Mouse (Mus musculus) heart, embryonic 13.5 days (tissue): ENCODE data around the gene Rab3gap1. TPM values are rescaled to one million over a fixed set of nuclear protein-coding genes. Genes with fewer than 3 reads are reported as not detected.

Experiments used
- ATAC-seq: fragments of 200-750 bp; cut with Nextera tagmentation; 2 replicates; pipeline ENCODE4 v1.8.0; 2017; ENCODE audit warnings: moderate TSS enrichment; ENCODE audit not compliant: insufficient number of reproducible peaks, low FRiP score, low TSS enrichment; ENCODE audit errors: extremely low read depth
- H3K27ac ChIP-seq: fragments of 300-500 bp; sonication (generic); replicated peaks from 2 replicates; pipeline ENCODE4 v1.5.1; 2015; ENCODE audit warnings: moderate library complexity, mild to moderate bottlenecking, inconsistent platforms
- H3K27me3 ChIP-seq: fragments of 300-500 bp; sonication (generic); replicated peaks from 2 replicates; pipeline ENCODE4 v1.6.1; 2015; ENCODE audit warnings: mild to moderate bottlenecking, inconsistent platforms
- H3K36me3 ChIP-seq: fragments of 300-500 bp; sonication (generic); 2 replicates; pipeline ENCODE4 v1.6.1; 2015; ENCODE audit warnings: mild to moderate bottlenecking, inconsistent platforms
- H3K4me1 ChIP-seq: fragments of 300-500 bp; sonication (generic); 2 replicates; pipeline ENCODE4 v1.6.1; 2015; ENCODE audit warnings: inconsistent platforms
- H3K4me2 ChIP-seq: fragments of 300-500 bp; sonication (generic); 2 replicates; pipeline ENCODE4 v1.6.1; 2015; ENCODE audit warnings: inconsistent platforms, mild to moderate bottlenecking, moderate library complexity
- H3K4me3 ChIP-seq: fragments of 300-500 bp; sonication (generic); 2 replicates; pipeline ENCODE4 v1.5.1; 2015; ENCODE audit warnings: moderate library complexity, mild to moderate bottlenecking, inconsistent platforms
- H3K9ac ChIP-seq: fragments of 300-500 bp; sonication (generic); 2 replicates; pipeline ENCODE4 v1.6.1; 2015; ENCODE audit warnings: inconsistent platforms, mild to moderate bottlenecking, moderate library complexity
- H3K9me3 ChIP-seq: fragments of 300-500 bp; sonication (generic); 2 replicates; pipeline ENCODE4 v1.6.1; 2016; ENCODE audit warnings: inconsistent platforms
- WGBS: fragments of 180-500 bp; shearing (Covaris S2); methylation state at CpG from one replicate; pipeline ENCODE4 v1.1.7; 2015; ENCODE audit warnings: mixed read lengths; 5-methylcytosine and 5-hydroxymethylcytosine counted together
- polyA plus RNA-seq: library from polyadenylated mRNA; unstranded; fragments of >200 nt; fragmentation: Nextera tagmentation; extraction: Ambion mirVana; gene quantifications from 2 replicates; pipeline ENCODE4 v1.2.1, GENCODE M21; 2015

Rab3gap1 gene
- polyA plus RNA-seq, 1 experiment from 2014 or later, result 21.7 TPM

- 36% methylated on average over 7 of the region's 7 CpGs for WGBS
- H3K36me3 ChIP-seq, result peaks cover 28% of the 10 kb centered on the region
- no peaks in the 10 kb centered on the region for H3K27me3 ChIP-seq
- H3K27ac ChIP-seq, result peak overlapping the region; percentile 73
- H3K9ac ChIP-seq, result no peak overlapping the region
- ATAC-seq, result no peak
- H3K4me2 ChIP-seq, result peak overlapping the region; percentile 19; the same call in 1 of the 2 replicates
- no peak overlapping the region for H3K4me3 ChIP-seq
- no peaks in the 10 kb centered on the region for H3K9me3 ChIP-seq
- peaks cover 31% of the 10 kb centered on the region for H3K4me1 ChIP-seq
Observed at GRCm38 (mm10) chr1:127959312-127959718, 90.7 kb downstream of the Rab3gap1 start.

- WGBS, result 80% methylated on average over 1 of the region's 1 CpGs
- ATAC-seq, result no peak
Observed at GRCm38 (mm10) chr1:127961140-127961539, 92.6 kb downstream of the Rab3gap1 start.

GRCm38 (mm10) chr1:127963326-127963725 is 94.8 kb downstream of the Rab3gap1 start:
- no peak overlapping the region for H3K9ac ChIP-seq
- 71% methylated on average over 3 of the region's 3 CpGs for WGBS
- peaks cover 22% of the 10 kb centered on the region; the same call in 1 of the 2 replicates for H3K36me3 ChIP-seq
- H3K27ac ChIP-seq, result no peak overlapping the region
- H3K9me3 ChIP-seq, result no peaks in the 10 kb centered on the region
- H3K4me1 ChIP-seq, result peaks cover 41% of the 10 kb centered on the region
- H3K27me3 ChIP-seq, result no peaks in the 10 kb centered on the region
- ATAC-seq, result no peak
- H3K4me2 ChIP-seq, result no peak overlapping the region
- H3K4me3 ChIP-seq, result no peak overlapping the region

More at GRCm38 (mm10) chr1:127961140-127961539, 92.6 kb downstream of the Rab3gap1 start:
- Histone ChIP-seq H3K27ac (no peak overlapping the region), H3K9me3 (no peaks in the 10 kb centered on the region), H3K4me1 (peaks cover 41% of the 10 kb centered on the region), H3K4me3 (no peak overlapping the region), H3K9ac (no peak overlapping the region), H3K36me3 (peaks cover 26% of the 10 kb centered on the region), H3K4me2 (no peak overlapping the region), H3K27me3 (no peaks in the 10 kb centered on the region)

GRCm38 (mm10) chr1:127970870-127971269 is 102.3 kb downstream of the Rab3gap1 start:
- H3K9me3 ChIP-seq, result no peaks in the 10 kb centered on the region
- no peak overlapping the region for H3K4me3 ChIP-seq
- ATAC-seq, result no peak
- WGBS, result 74% methylated on average over 4 of the region's 4 CpGs
- H3K4me1 ChIP-seq, result no peaks in the 10 kb centered on the region
- H3K27me3 ChIP-seq, result no peaks in the 10 kb centered on the region
- H3K9ac ChIP-seq, result no peak overlapping the region
- no peak overlapping the region for H3K27ac ChIP-seq
- peaks cover 19% of the 10 kb centered on the region for H3K36me3 ChIP-seq
- H3K4me2 ChIP-seq, result no peak overlapping the region

- peaks cover 19% of the 10 kb centered on the region for H3K36me3 ChIP-seq
- H3K9ac ChIP-seq, result no peak overlapping the region
- H3K4me2 ChIP-seq, result no peak overlapping the region
- no peaks in the 10 kb centered on the region for H3K27me3 ChIP-seq
- no peaks in the 10 kb centered on the region for H3K9me3 ChIP-seq
- ATAC-seq, result no peak
- H3K4me1 ChIP-seq, result no peaks in the 10 kb centered on the region
- WGBS, result 82% methylated on average over 4 of the region's 4 CpGs
- no peak overlapping the region for H3K27ac ChIP-seq
- H3K4me3 ChIP-seq, result no peak overlapping the region
Observed at GRCm38 (mm10) chr1:127974082-127974481, 105.5 kb downstream of the Rab3gap1 start.

- 68% methylated on average over 2 of the region's 2 CpGs for WGBS
- H3K4me3 ChIP-seq, result no peak overlapping the region
- no peak overlapping the region for H3K4me2 ChIP-seq
- H3K27ac ChIP-seq, result no peak overlapping the region
- peaks cover 11% of the 10 kb centered on the region; the same call in 1 of the 2 replicates for H3K36me3 ChIP-seq
- H3K27me3 ChIP-seq, result no peaks in the 10 kb centered on the region
- no peaks in the 10 kb centered on the region for H3K9me3 ChIP-seq
- H3K9ac ChIP-seq, result no peak overlapping the region
- H3K4me1 ChIP-seq, result no peaks in the 10 kb centered on the region
- no peak for ATAC-seq
Observed at GRCm38 (mm10) chr1:127975676-127976075, 107.1 kb downstream of the Rab3gap1 start.

GRCm38 (mm10) chr1:127976106-127976505 is 107.5 kb downstream of the Rab3gap1 start:
- Histone ChIP-seq H3K9ac (no peak overlapping the region), H3K27me3 (no peaks in the 10 kb centered on the region), H3K4me1 (no peaks in the 10 kb centered on the region), H3K4me3 (no peak overlapping the region), H3K4me2 (no peak overlapping the region), H3K9me3 (no peaks in the 10 kb centered on the region), H3K27ac (no peak overlapping the region), H3K36me3 (peaks cover 8% of the 10 kb centered on the region; the same call in 1 of the 2 replicates)
- ATAC-seq, result no peak
- WGBS, result 81% methylated on average over 6 of the region's 6 CpGs

- 88% methylated on average over 1 of the region's 1 CpGs for WGBS
- no peak overlapping the region for H3K4me3 ChIP-seq
- no peak overlapping the region for H3K27ac ChIP-seq
- no peaks in the 10 kb centered on the region for H3K4me1 ChIP-seq
- no peak overlapping the region for H3K4me2 ChIP-seq
- H3K9me3 ChIP-seq, result no peaks in the 10 kb centered on the region
- H3K27me3 ChIP-seq, result no peaks in the 10 kb centered on the region
- no peak overlapping the region for H3K9ac ChIP-seq
- H3K36me3 ChIP-seq, result no peaks in the 10 kb centered on the region
- no peak for ATAC-seq
Observed at GRCm38 (mm10) chr1:127978125-127978524, 109.6 kb downstream of the Rab3gap1 start.

- Histone ChIP-seq H3K27ac (0 out of 2 replicates have a peak overlapping the region, but pooled peaks have one; percentile 39), H3K9me3 (no peaks in the 10 kb centered on the region), H3K27me3 (no peaks in the 10 kb centered on the region), H3K9ac (no peak overlapping the region), H3K4me3 (no peak overlapping the region), H3K4me1 (no peaks in the 10 kb centered on the region), H3K4me2 (no peak overlapping the region), H3K36me3 (no peaks in the 10 kb centered on the region)
- no peak for ATAC-seq
- WGBS, result 64% methylated on average over 2 of the region's 2 CpGs
Observed at GRCm38 (mm10) chr1:127980911-127981559, 112.5 kb downstream of the Rab3gap1 start.

GRCm38 (mm10) chr1:127982268-127982667 is 113.7 kb downstream of the Rab3gap1 start:
- Histone ChIP-seq H3K36me3 (no peaks in the 10 kb centered on the region), H3K4me3 (no peak overlapping the region), H3K27ac (no peak overlapping the region), H3K9ac (no peak overlapping the region), H3K4me2 (no peak overlapping the region), H3K4me1 (no peaks in the 10 kb centered on the region), H3K27me3 (no peaks in the 10 kb centered on the region), H3K9me3 (no peaks in the 10 kb centered on the region)
- 74% methylated on average over 3 of the region's 3 CpGs for WGBS
- ATAC-seq, result no peak

GRCm38 (mm10) chr1:127983274-127983993 is 114.9 kb downstream of the Rab3gap1 start:
- no peak for ATAC-seq
- Histone ChIP-seq H3K27ac (no peak overlapping the region), H3K9ac (no peak overlapping the region), H3K4me1 (no peaks in the 10 kb centered on the region), H3K4me2 (no peak overlapping the region), H3K36me3 (peaks cover 2% of the 10 kb centered on the region; the same call in 1 of the 2 replicates), H3K4me3 (no peak overlapping the region), H3K9me3 (no peaks in the 10 kb centered on the region), H3K27me3 (no peaks in the 10 kb centered on the region)
- 83% methylated on average over 5 of the region's 5 CpGs for WGBS
